Mouse (Mus musculus) gastrocnemius, postnatal 10 days (tissue): ENCODE results near the gene Rsrp1. TPM values are rescaled to one million over a fixed set of nuclear protein-coding genes. Genes with fewer than 3 reads are reported as not detected.
"Not testable (repeated sequence)": the region's sequence is repeated elsewhere in the genome, so short reads cannot be mapped to it uniquely, and the experiment has no call there.

Experiments used
- DNase-seq: peaks from one replicate; pipeline ENCODE4 v3.0.0; 2021; ENCODE audit warnings: mixed read lengths
- long read RNA-seq, 2 experiments: library from polyadenylated mRNA; stranded (forward); transcript quantifications; one replicate each; pipeline ENCODE4 v2.0.0; 2021
- total RNA-seq, 2 experiments: library from RNA; stranded (reverse); gene quantifications; 2 replicates each; pipeline ENCODE4 v1.2.3; 2021

Gene Rsrp1
- total RNA-seq = 100 to 1,000 TPM in 1 of 2 experiments, 10 to 100 TPM in 1; 91.9 to 142 TPM
- long read RNA-seq, experiment 1, transcript Rsrp1-204 (4 exons, 3,051 nt) = major isoform, 235 of 275 reads
- long read RNA-seq, experiment 1, transcript Rsrp1-201 (5 exons, 1,749 nt) = minor isoform, 15 of 275 reads
- long read RNA-seq, experiment 1, partial matches to known transcripts = 13 of 275 reads
- long read RNA-seq, experiment 1, other reads (novel, unspliced or antisense) = 8 of 275 reads
- long read RNA-seq, experiment 2, transcript Rsrp1-203 (6 exons, 2,151 nt) = minor isoform, 5 of 143 reads
- long read RNA-seq, experiment 2, transcript Rsrp1-204 (4 exons, 3,051 nt) = major isoform, 108 of 143 reads
- long read RNA-seq, experiment 2, transcript Rsrp1-201 (5 exons, 1,749 nt) = minor isoform, 9 of 143 reads
- long read RNA-seq, experiment 2, partial matches to known transcripts = 5 of 143 reads
- long read RNA-seq, experiment 2, other reads (novel, unspliced or antisense) = 16 of 143 reads

GRCm38 (mm10) chr4:134923258-134924018 is at the start of gene Rsrp1:
TSS of gene Rsrp1 (plus strand) at chr4:134923592.
- peak; percentile 97 for DNase-seq

GRCm38 (mm10) chr4:134876171-134876570 is 47.2 kb upstream of the Rsrp1 start:
- no peak for DNase-seq

GRCm38 (mm10) chr4:134879410-134879981 is 43.9 kb upstream of the Rsrp1 start:
- DNase-seq = peak; percentile 76

- DNase-seq = peak; percentile 26
Observed at GRCm38 (mm10) chr4:134880041-134880440, 43.4 kb upstream of the Rsrp1 start.

GRCm38 (mm10) chr4:134883266-134883665 is 40.1 kb upstream of the Rsrp1 start:
- peak; percentile 24 for DNase-seq

- DNase-seq = no peak
Observed at GRCm38 (mm10) chr4:134883808-134884207, 39.6 kb upstream of the Rsrp1 start.

- no peak for DNase-seq
Observed at GRCm38 (mm10) chr4:134884364-134884763, 39.0 kb upstream of the Rsrp1 start.

- peak; percentile 57 for DNase-seq
Observed at GRCm38 (mm10) chr4:134892096-134892495, 31.3 kb upstream of the Rsrp1 start.

GRCm38 (mm10) chr4:134897256-134897655 is 26.1 kb upstream of the Rsrp1 start:
- no peak for DNase-seq

GRCm38 (mm10) chr4:134901126-134901525 is 22.3 kb upstream of the Rsrp1 start:
- DNase-seq = no peak

GRCm38 (mm10) chr4:134903046-134903445 is 20.3 kb upstream of the Rsrp1 start:
- DNase-seq = no peak

GRCm38 (mm10) chr4:134911406-134911805 is 12.0 kb upstream of the Rsrp1 start:
- DNase-seq = not testable (repeated sequence)

GRCm38 (mm10) chr4:134913413-134913812 is 10.0 kb upstream of the Rsrp1 start:
- peak; percentile 79 for DNase-seq

- DNase-seq = no peak
Observed at GRCm38 (mm10) chr4:134914122-134914863, 9.1 kb upstream of the Rsrp1 start.

- peak; percentile 94 for DNase-seq
Observed at GRCm38 (mm10) chr4:134914864-134915209, 8.6 kb upstream of the Rsrp1 start, which contains the start of gene Tmem50a. TSS of gene Tmem50a (minus strand) at chr4:134915024.

- DNase-seq = no peak
Observed at GRCm38 (mm10) chr4:134915223-134916050, 8.0 kb upstream of the Rsrp1 start.

- no peak for DNase-seq
Observed at GRCm38 (mm10) chr4:134917194-134917593, 6.2 kb upstream of the Rsrp1 start.

- DNase-seq = peak; percentile 46
Observed at GRCm38 (mm10) chr4:134918381-134918780, 5.0 kb upstream of the Rsrp1 start.

GRCm38 (mm10) chr4:134919733-134920540 is 3.5 kb upstream of the Rsrp1 start:
- DNase-seq = no peak

- DNase-seq = no peak
Observed at GRCm38 (mm10) chr4:134920631-134921030, 2.8 kb upstream of the Rsrp1 start.
